Mouse (Mus musculus) heart, postnatal 4 days (tissue): ENCODE measurements at regions not wholly inside any gene's neighbourhood (a gene's known extent, or its start where the extent isn't known, plus 50 kb on each side); places are given as distances from the start of the nearest gene placed in this dataset.
"Not testable (repeated sequence)": the region's sequence is repeated elsewhere in the genome, so short reads cannot be mapped to it uniquely, and the experiment has no call there.

Experiments used
- DNase-seq: peaks from one replicate; pipeline ENCODE4 v3.0.0; 2021

DNA sequence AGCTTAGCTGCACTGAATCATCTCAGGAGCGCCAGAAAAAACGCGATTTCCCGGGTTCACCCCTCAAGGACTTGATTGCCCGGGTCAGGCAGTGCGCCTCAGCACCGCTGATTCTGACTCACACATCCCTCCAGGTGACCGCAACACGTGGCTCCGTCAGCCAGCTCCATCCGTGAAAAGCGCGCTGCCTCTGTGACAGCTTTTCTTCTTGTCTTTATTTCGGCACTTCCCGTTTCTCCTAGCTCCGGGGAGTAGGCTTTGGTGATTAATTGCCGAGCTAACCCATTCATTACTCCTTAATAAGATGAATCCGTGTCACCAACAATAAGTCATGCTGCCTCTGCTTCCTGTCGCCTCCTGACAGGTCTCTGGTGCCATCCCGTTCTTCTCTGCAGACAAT lies 108.6 kb downstream of the Katnal1 start:
- DNase-seq, result no peak

DNA sequence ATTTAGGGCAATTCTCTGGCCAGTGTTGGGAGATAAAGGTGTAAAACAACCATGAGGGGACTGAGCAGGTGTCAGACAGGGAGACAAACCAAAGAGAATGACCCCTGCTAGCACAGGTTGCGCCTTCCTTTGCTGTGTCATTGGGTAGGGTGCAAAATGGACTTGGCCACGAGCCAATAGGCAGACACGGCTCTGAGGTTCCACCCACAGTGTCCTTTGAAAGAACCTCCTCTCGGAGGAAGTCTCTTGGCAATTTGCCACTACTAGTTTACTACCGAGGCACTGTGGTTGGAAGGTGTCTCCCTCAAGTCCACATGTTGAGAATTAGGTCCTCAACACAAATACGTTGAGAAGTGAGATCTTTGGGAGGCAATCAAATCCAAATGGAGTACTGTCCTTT lies 109.7 kb downstream of the Katnal1 start:
- DNase-seq, result no peak

DNA sequence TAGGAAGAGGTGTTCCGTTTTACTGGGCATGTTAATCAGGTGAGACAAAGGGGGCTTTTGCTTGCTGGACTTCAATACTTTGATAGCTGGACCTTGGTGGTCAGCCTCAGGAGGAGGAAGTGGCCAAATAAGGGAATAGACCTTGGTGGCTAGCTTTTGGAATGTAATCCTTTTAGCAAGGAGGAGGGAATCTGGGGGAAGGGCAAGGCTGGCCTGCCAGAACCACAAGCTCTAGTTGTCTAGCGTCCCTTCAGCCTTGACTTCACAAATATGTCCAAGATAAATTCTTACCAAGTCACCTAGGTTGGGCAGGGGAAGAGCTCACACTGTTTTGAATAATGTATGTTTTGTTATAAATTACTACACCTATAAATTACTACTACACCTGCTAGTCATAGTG lies 110.4 kb downstream of the Katnal1 start:
- no peak for DNase-seq

DNA sequence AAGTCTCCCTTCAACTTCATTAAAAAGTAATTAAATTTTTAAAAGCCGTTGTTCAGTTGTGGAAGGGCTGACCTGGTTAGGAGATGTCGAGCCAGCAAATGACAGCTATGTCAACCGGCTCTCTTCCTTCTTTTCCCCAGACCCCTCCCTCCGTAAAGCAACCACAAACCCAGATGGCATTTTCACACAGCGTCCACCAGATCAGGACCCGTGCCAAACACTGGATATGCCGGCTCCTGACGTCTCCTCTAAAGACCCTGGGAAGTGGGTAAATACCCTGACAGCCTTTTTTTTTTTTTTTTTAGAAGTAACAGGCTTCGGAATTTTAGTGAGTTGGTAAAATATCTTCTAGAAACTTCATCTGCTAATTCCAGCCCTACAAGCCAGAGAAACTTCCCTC lies 116.3 kb downstream of the Katnal1 start:
- DNase-seq, result no peak

DNA sequence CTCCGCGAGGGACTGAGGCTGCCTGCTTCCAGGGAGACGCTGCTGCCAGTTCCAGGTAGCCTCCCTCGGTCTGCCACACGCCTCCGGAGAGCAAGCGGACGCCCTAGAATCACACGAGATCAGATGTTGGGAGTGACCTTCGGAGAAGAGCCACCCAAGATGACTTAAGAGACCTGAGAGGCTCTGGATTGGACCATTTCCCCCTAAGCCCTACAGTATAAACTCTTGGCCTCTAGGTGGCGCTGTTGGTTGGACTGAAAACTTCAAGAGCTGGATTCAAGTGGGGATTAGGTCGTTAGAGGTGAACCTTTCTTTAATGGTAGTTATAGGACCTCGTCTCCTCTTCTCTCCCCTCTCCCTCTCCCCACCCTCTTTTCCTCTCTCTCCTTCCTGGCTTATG lies 117.1 kb downstream of the Katnal1 start:
- peak; percentile 82 for DNase-seq

DNA sequence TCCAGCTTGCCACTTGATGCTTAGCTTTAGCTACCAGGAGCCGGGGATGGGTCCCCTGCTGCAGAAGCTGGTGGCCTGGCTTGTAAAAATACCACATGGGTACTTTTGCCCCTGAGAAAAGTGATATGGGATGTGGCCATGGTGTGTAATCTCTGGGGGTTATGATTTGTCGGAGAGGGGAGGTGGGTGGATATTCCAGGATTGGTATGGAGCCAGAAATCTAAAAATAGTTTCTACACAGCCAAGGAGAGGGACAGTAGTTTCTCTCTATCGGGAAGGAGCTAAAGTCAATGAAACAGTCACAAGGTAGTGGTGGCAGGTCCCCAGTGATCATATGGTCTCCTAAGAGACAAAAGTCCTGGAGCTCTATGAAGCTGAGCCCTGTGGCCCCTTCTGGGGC lies 119.6 kb downstream of the Katnal1 start:
- DNase-seq, result no peak

DNA sequence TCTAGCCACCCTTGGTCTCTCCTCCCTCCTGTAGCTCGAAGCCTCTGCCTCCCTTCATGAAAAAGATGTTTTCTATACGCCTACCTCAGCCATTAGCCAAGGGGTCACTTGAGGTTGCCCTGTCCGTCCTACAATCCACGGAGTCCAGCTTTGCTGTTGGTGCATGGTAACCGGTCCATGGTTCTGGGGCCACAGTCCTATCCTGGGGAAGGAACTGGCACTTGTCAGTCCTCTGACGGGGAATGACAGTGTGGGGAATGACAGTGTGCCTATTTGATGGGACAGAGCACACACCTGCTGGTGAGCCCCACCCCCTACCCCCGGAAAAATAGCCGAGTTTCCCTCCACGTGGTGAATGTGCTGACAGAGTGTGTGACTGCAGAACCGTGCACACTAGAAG lies 120.1 kb downstream of the Katnal1 start:
- DNase-seq, result no peak

DNA sequence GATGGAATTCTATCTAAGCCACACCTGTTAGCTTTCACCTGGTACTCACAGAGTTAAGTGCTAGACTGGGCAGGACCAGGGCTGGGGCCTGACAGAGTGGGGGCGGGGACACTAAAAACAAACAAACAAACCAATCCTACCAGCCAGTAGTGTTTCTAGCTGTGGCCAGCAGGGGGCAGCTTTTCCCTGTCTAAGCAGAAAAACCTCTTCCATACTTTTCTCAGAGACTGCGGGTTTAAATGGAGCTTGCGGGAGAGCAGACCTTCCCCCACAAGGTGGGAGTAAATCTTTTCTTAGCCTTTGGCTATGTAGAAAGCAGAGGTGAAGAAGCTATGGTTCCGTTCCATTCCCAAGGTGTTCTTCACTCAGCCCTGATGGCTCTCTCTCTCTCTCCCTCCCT lies 120.7 kb downstream of the Katnal1 start:
- DNase-seq, result peak; percentile 78

DNA sequence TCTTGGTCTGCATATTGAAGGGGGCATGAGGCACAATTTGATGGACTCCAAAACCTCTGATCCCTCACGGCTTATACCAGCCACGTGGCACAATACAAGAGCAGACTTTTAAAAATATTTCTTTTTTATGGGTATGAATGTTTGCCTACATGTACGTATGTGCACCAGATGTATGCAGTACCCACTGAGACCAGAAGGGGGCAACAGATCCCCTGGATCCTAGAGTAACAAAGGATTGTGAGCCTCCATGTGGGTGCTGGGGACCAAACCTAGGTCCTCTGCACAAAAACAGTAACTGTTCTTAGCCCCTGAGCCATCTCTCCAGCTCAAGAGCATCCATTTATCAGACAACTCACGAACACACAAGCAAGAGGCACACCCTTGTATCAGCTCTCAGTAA lies 121.5 kb downstream of the Katnal1 start:
- DNase-seq, result no peak

DNA sequence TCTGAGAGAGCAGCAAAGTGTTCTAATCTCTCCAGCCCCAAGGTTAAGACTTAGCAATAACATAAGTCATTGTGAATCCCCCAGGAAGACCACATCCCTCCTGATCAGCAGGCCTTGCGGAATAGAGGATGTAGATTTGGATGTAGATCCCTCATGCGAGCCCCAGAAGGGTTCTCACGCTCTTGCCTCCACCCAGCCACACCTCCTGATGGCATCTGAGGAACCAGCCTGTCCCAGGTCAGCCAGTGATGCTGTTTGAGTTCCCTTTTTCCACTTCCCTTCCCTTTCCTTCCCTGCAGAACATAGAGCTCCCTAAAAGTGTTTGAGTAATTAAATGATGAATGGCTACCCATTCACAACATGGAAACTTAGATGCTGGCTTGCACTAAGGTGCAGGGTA lies 124.1 kb downstream of the Katnal1 start:
- no peak for DNase-seq

DNA sequence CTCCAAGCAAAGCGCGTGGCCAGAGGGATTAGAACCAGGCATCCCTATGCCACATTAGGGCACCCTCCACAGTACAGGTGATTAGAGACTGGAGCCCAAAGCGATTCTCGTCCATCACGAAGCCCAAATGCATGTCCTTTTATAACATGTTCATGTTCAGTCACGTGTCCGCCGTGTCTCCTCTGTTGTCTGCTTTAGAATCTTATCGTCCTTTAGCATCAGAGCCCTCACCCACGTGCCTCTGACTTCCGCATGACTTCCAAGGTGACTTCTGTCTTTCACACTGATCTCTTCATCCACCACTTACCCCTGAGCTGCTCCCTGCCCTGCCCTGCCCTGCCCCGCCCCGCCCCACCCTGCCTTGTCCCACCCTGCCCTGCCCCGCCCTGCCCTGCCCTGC lies 125.3 kb downstream of the Katnal1 start:
- DNase-seq, result no peak

DNA sequence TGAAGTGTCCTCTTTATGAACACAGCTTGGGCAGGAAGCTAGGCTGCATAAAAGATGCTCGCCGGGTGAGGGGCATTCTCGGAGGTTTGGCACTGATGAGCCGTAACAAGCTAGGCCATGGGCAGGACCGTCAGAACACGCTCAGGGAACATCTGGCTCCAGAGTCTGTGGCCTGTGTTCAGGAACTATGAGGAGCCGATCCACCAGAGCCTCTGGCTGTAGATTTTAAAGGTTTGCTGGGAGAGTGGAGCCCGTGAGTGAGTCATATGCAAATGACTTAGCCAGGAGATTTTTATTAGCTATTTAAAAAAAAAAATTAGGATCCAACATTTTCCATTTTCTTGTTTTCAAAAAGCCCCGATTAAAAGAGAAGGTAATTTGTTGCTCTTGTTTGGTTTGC lies 126.4 kb downstream of the Katnal1 start:
- DNase-seq, result no peak

DNA sequence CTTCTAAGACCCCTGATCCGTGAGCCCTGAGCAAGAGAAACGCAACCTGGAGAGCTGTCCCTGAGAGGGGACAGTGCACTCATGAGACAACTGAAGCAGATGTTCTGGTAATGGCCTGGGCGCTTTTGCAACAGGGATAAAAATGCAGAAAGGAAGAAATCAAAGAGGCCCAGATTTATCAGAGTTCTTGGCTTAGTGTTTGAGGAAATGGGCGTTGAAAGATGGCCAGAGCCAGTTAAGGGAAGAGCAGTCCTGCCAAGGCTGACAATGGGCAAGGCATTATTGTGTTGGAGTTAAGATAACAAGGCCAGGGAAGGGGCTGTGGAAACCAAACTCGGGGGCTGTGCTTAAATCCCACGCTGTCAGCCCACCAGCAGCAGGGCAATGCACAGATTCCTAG lies 130.6 kb downstream of the Katnal1 start:
- no peak for DNase-seq

DNA sequence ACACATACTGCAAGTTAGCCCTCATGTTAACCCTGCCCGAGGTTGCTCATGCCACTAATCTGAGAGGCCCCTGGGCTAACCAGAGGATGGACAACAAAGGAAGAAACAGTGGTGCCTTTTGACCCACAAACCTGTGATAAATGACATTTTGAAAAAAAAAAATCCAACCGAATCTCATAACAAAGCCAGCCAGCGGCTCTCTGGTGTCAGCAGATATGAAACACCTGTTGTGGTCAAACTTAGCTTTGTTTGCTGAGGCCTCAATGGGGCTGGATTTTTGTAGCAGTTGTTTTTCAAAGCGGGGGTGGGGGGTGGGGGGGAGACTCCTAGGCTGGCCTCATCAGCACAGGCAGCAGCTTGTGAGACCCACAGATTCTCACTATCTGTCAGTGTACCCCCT lies 133.0 kb downstream of the Katnal1 start:
- no peak for DNase-seq

DNA sequence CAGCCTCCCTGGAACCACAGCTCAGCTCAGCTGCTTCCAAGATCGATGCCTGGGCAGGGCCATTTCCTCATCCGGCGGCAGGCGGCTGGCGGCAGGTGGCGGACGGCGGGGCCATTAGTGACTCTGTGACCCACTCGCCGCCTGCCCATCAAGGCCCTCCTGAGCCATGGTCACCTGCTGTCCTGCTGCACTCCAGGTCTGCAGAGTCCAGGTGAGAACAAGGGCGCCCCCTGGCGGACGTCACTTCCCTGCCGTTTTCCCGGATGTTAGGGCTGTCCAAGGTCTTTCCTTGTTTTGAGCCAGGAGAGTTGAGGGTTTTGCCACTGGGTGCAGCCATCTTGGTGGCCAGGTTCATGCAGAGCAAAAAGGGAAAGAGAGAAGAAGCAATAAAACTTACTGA lies 134.7 kb downstream of the Katnal1 start:
- peak; percentile 80 for DNase-seq

DNA sequence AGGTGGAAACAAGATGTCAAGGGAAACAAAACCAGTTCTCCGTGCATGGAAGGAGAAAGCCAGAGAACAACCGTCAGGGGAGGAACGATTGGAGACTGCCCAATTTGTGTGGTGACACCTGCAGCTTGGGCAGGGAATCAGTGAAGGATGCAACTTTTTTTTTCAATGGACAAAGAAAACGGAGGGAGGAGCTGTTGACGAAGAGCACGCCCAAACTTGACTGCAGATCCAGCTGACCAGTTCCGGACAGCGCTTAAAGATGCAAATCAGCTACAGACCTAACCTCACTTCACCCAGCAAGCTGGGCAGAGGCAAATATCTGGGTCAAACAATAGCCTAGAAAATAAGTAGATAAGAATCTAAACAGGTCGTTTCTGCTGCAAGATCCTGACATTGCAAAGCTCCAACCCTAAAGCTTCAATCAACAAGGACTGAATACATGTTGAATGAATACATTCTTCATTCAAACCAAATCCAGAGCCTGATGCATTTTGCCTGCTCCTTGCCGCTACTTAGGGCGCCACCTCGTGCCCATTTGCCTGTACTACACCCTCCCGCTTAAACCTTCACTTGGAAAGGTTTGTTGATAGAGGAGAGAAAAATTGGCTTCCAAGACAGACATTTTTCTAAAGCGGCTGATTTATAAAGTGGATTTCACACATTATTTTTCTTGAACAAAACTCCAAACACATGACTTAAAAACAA lies 136.2 kb downstream of the Katnal1 start:
- DNase-seq, result peak; percentile 94

DNA sequence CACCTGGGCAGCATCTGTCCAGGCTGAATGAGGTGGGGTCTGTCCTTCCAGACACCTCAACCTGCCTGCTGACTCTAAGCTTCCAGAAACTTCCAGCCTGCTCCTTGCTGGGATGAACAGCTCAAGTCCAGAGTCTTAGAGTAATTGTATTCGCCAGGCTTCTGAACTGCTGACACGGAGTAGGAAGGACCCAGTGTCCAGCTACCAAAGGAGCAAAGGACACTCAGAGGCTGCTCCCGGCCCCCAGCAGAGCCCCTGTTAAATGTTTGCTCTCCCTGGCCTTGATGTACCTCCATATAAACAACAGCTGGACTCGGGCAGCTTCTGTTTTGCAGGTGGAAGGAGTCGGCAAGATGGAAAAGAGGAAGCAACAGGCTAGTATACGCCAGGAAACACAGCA lies 137.5 kb downstream of the Katnal1 start:
- no peak for DNase-seq

DNA sequence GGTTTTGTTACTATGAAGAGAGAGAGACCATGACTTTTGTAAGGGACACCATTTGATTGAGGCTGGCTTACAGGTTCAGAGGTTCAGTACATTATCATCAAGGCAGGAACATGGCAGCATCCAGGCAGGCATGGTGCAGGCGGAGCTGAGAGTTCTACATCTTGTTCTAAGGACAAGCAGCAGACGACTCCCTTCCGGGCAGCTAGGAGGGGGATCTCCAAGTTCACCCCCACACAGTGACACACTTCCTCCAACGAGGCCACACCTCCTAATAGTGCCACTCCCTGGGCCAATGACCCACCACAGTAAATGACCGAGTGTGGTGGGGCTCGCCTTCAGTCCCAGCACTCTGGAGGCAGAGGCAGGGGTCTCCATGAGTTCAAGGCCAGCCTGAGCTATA lies 138.8 kb downstream of the Katnal1 start:
- DNase-seq, result not testable (repeated sequence)

DNA sequence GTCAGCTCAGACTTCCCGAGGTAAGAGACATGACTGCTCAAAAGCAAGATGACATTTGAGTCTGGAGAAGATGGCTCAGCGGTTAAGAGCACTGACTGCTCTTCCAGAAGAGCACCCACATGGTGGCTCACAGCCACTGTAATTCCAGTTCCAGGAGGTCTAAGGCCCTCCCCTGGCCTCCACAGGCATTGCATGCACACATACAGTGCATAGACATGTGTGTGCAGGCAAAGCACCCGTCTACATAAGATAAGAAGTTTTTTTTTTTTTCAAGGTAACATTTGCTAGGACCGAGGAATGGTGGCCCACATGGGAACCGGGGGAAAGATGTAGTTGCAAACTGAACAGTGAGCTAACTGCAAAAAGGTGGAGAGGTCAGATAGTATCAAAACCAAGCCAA lies 139.3 kb downstream of the Katnal1 start:
- DNase-seq, result no peak

DNA sequence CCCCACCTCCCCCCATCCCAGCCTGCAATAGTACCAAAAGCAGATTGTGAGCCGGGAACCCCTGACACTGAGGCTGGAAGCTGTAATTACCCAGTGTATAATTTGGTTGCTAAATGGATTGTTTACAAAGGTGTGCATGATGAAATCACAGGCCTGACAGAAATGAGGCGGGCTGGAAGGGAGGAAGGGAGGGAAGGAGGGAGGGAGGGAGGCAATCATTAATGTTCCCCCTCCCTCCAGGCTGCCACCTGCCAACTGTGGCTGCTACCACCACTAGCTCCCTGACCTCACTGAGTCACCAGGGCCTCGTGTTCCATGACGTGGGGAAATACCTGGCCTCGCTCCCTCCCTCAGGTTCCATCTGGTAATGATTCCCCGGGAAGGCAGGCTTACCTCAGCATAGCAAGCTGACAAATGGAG lies 140.0 kb downstream of the Katnal1 start:
- DNase-seq, result no peak

DNA sequence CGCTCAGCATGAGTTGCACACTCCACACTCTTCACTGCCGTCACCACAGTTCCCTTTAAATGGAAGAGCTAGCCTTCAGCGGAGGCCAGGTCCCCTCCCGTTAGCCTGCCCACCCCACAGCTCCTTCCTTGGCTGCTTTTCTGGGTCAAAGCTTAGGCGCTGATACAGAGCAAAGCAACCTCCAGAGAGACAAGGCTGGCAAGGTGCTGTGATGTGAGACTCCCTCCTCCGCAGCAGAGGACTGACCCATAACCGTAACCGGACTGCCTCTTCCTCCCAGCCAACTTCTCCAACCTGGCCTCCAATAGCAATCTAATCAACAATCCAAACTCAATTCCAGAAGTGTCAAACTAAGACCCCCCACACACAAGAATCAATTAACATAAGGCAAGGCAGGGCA lies 140.4 kb downstream of the Katnal1 start:
- no peak for DNase-seq

DNA sequence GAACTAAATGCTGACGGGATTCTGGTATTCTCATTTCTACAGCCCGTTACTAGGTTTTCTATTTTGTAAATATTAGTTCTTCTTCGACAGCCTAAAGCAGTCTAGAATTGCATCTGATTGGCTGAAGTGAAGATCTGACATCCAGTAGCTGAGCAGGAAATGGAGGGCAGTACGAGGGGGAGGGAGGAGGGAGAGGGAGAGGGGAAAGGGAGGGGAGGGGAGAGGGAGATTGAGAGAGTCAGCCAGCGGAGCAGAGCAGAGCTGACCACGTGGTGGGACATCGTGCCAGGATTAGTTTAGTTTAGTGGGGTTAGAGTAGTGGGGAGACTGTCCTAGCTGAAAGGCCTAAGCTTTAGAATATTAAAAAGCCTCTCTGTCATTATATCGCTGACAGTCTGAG lies 141.8 kb downstream of the Katnal1 start:
- peak; percentile 57 for DNase-seq

DNA sequence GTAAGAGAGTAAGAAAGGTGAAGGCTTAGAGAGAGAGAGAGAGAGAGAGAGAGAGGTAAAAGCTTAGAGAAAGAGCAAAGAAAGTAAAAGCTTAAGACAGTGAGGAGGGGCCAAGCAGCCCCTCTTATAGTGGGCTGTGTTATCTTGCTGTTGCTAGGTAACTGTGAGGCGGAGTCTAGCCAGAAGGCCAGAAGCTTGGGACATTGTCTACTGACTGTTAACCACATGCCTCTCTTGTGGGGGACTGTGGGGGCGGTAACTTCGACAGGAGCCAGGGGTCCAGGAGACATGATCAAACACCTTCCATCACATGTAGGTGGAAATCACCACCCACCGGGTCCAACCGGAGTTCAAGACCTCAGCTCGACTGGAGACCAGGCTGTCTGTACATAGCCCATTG lies 148.0 kb downstream of the Katnal1 start:
- not testable (repeated sequence) for DNase-seq

DNA sequence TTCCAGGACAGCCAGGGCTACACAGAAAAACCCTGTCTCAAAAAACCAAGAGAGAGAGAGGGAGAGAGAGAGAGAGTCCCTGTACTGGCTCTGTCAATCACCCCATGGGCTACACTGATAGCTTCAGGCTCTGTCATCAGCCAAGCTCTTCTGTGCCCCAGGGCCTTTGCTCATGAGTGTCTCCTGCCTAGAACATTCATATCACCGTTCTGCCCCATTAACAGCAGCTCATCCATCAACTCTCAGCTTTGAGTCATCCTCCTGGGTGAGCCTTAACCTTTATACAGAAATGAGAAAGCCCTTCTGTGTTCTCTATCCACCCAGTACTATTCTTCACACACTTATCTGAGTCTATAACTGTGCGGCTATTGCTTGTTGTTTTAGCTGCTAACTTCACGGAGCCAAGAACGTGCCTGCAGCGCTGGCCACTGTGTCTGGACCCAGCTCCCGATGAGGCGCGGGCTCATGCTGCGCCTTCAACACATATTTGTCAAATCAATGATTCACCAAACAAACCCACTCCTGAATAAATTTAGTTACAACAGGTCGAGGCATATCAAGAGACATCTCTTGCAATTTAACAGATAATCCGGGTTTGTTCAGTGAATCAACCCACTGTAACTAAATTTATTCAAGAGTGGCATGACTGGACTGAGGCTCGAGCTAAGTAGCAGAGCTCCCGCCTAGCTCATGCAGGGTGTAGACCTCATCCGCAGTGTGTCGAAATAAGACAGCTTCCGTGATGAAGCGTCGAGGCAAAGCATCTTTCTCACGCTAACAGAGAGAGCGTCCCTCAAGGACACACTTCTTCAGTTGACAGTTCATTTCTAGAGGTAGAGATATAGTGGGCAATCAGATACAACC lies 152.1 kb downstream of the Katnal1 start:
- no peak for DNase-seq
